Mouse (Mus musculus) cortical plate, adult 2 months (tissue): ENCODE data around the gene Srsf10. TPM values are rescaled to one million over a fixed set of nuclear protein-coding genes. Genes with fewer than 3 reads are reported as not detected.

Experiments
- H3K27ac ChIP-seq: fragments of 200-500 bp; 2 replicates; pipeline ENCODE4 v1.5.1; 2012; ENCODE audit warnings: low read length, control low read depth, inconsistent platforms; ENCODE audit not compliant: insufficient read depth
- H3K4me1 ChIP-seq: fragments of 200-500 bp; 2 replicates; pipeline ENCODE4 v1.6.1; 2011; ENCODE audit warnings: low read length; ENCODE audit not compliant: control insufficient read depth, insufficient read depth
- H3K4me3 ChIP-seq: fragments of 200-500 bp; 2 replicates; pipeline ENCODE4 v1.5.1; 2011; ENCODE audit warnings: mild to moderate bottlenecking, low read length, control low read depth; ENCODE audit not compliant: insufficient read depth
- CTCF ChIP-seq: fragments of 200-500 bp; IDR thresholded peaks from 2 replicates; pipeline ENCODE4 v1.5.1; 2011; ENCODE audit warnings: mild to moderate bottlenecking, control low read depth, low read length; ENCODE audit not compliant: insufficient read depth; ENCODE audit errors: extremely low read depth
- POLR2A ChIP-seq: fragments of 200-500 bp; IDR thresholded peaks from 2 replicates; pipeline ENCODE4 v1.6.1; 2011; ENCODE audit warnings: mild to moderate bottlenecking, low read length, control low read depth; ENCODE audit not compliant: insufficient read depth; ENCODE audit errors: extremely low read depth
- polyA plus RNA-seq: library from polyadenylated mRNA; depleted of rRNA; stranded (reverse); fragments of >200 nt; gene quantifications from 2 replicates; pipeline ENCODE4 v1.2.3, GENCODE M21; 2012; rRNA removed

Srsf10 gene
- polyA plus RNA-seq = 49.1 and 54.7 TPM in 2 replicates

GRCm38 (mm10) chr4:135855536-135856222, at the start of gene Srsf10:
Gene Srsf10 (plus strand): TSS chr4:135855747.
- peak within 1 kb of the TSS; percentile 77 for H3K4me3 ChIP-seq
- peaks cover 1% of the 10 kb centered on the region; the same call in 1 of the 2 replicates for H3K4me1 ChIP-seq
- peak; percentile 81 for TF ChIP-seq POLR2A
- TF ChIP-seq CTCF = no peak
- H3K27ac ChIP-seq = peak within 1 kb of the TSS; percentile 96

- no peak overlapping the region for H3K27ac ChIP-seq
- no peak overlapping the region for H3K4me3 ChIP-seq
- TF ChIP-seq CTCF = no peak
- no peak for TF ChIP-seq POLR2A
- no peaks in the 10 kb centered on the region for H3K4me1 ChIP-seq
These were observed 40.7 kb upstream of the Srsf10 start for GRCm38 (mm10) chr4:135814896-135815295.

- Histone ChIP-seq H3K4me3 (no peak overlapping the region), H3K27ac (no peak overlapping the region), H3K4me1 (no peaks in the 10 kb centered on the region)
- TF ChIP-seq POLR2A (no peak), CTCF (peak; percentile 62)
These were observed 38.5 kb upstream of the Srsf10 start for GRCm38 (mm10) chr4:135816905-135817622.

- no peak for TF ChIP-seq CTCF
- TF ChIP-seq POLR2A = no peak
- Histone ChIP-seq H3K27ac (no peak overlapping the region), H3K4me1 (no peaks in the 10 kb centered on the region), H3K4me3 (no peak overlapping the region)
These were observed 37.2 kb upstream of the Srsf10 start for GRCm38 (mm10) chr4:135818366-135818765.

- H3K4me1 ChIP-seq = no peaks in the 10 kb centered on the region
- H3K27ac ChIP-seq = no peak overlapping the region
- no peak overlapping the region for H3K4me3 ChIP-seq
- TF ChIP-seq CTCF (no peak), POLR2A (no peak)
These were observed 35.6 kb upstream of the Srsf10 start for GRCm38 (mm10) chr4:135819826-135820526.

- Histone ChIP-seq H3K4me1 (no peaks in the 10 kb centered on the region), H3K27ac (no peak overlapping the region), H3K4me3 (no peak overlapping the region)
- no peak for TF ChIP-seq POLR2A
- TF ChIP-seq CTCF = no peak
These were observed 33.8 kb upstream of the Srsf10 start for GRCm38 (mm10) chr4:135821772-135822171.

- H3K27ac ChIP-seq = no peak overlapping the region
- H3K4me3 ChIP-seq = no peak overlapping the region
- TF ChIP-seq CTCF (0 out of 2 replicates have a peak, but pooled peaks have one; percentile 27), POLR2A (no peak)
- no peaks in the 10 kb centered on the region for H3K4me1 ChIP-seq
These were observed 32.2 kb upstream of the Srsf10 start for GRCm38 (mm10) chr4:135823298-135823697.

- H3K4me1 ChIP-seq = peaks cover 4% of the 10 kb centered on the region; the same call in 1 of the 2 replicates
These were observed 31.3 kb upstream of the Srsf10 start for GRCm38 (mm10) chr4:135824254-135824653.

GRCm38 (mm10) chr4:135828491-135828890, 27.1 kb upstream of the Srsf10 start:
- Histone ChIP-seq H3K4me1 (peaks cover 13% of the 10 kb centered on the region), H3K27ac (peak overlapping the region; percentile 31; the same call in 1 of the 2 replicates), H3K4me3 (no peak overlapping the region)
- TF ChIP-seq CTCF (no peak), POLR2A (no peak)

More at GRCm38 (mm10) chr4:135824254-135824653, 31.3 kb upstream of the Srsf10 start:
- TF ChIP-seq POLR2A (no peak), CTCF (no peak)
- no peak overlapping the region for H3K27ac ChIP-seq
- H3K4me3 ChIP-seq = no peak overlapping the region
